Mouse (Mus musculus) megakaryocyte, embryonic 14.5 days (primary cell): ENCODE data around the gene Ank3.

ENCODE experiments used
- FLI1 ChIP-seq: IDR thresholded peaks from 2 replicates; pipeline ENCODE4 v1.6.1; 2012; ENCODE audit warnings: low read length, inconsistent platforms, mixed read lengths
- GATA1 ChIP-seq: IDR thresholded peaks from 3 replicates; pipeline ENCODE4 v1.6.1; 2012; ENCODE audit warnings: mixed read lengths, low read length, inconsistent platforms, borderline replicate concordance

GRCm38 (mm10) chr10:69538236-69538635, 139.7 kb downstream of the Ank3 start:
- TF ChIP-seq FLI1 = no peak
- no peak for TF ChIP-seq GATA1
